Mouse (Mus musculus): ENCODE data around the gene Vsir. TPM values are rescaled to one million over a fixed set of nuclear protein-coding genes. Genes with fewer than 3 reads are reported as not detected.

Gene Vsir
- total RNA-seq, 2 experiments from 2014 or later = 5.8 to 6.4 TPM

- intact Hi-C loops (cut with DNase I) = no loop called here
- no peak for DNase-seq
Observed at GRCm38 (mm10) chr10:60353241-60354002, 6.8 kb downstream of the Vsir start.

GRCm38 (mm10) chr10:60354003-60354325 lies 7.3 kb downstream of the Vsir start:
- DNase-seq = no peak
- intact Hi-C loops (cut with DNase I) = no loop called here

GRCm38 (mm10) chr10:60354881-60355677 lies 8.4 kb downstream of the Vsir start:
- intact Hi-C loops (cut with DNase I) = no loop called here
- DNase-seq = no peak

- no peak for DNase-seq
- intact Hi-C loops (cut with DNase I) = no loop called here
Observed at GRCm38 (mm10) chr10:60357441-60357840, 10.8 kb downstream of the Vsir start.

- intact Hi-C loops (cut with DNase I) = no loop called here
- DNase-seq = no peak
Observed at GRCm38 (mm10) chr10:60357901-60358300, 11.2 kb downstream of the Vsir start.

- intact Hi-C loops (cut with DNase I) = no loop called here
- DNase-seq = no peak
Observed at GRCm38 (mm10) chr10:60358776-60359175, 12.1 kb downstream of the Vsir start.

- intact Hi-C loops (cut with DNase I) = no loop called here
- DNase-seq = no peak
Observed at GRCm38 (mm10) chr10:60361615-60362309, 15.1 kb downstream of the Vsir start.

GRCm38 (mm10) chr10:60362310-60362628 lies 15.6 kb downstream of the Vsir start:
- DNase-seq = peak; percentile 37
- intact Hi-C loops (cut with DNase I) = no loop called here

- intact Hi-C loops (cut with DNase I) = no loop called here
Observed at GRCm38 (mm10) chr10:60363426-60363825, 16.8 kb downstream of the Vsir start.

GRCm38 (mm10) chr10:60367145-60367544 lies 20.5 kb downstream of the Vsir start:
- intact Hi-C loops (cut with DNase I) = no loop called here
- no peak for DNase-seq

More at GRCm38 (mm10) chr10:60363426-60363825, 16.8 kb downstream of the Vsir start:
- DNase-seq = no peak

GRCm38 (mm10) chr10:60367904-60368303 lies 21.3 kb downstream of the Vsir start:
- no peak for DNase-seq
- intact Hi-C loops (cut with DNase I) = no loop called here

- DNase-seq = no peak
- intact Hi-C loops (cut with DNase I) = no loop called here
Observed at GRCm38 (mm10) chr10:60369405-60369804, 22.8 kb downstream of the Vsir start.

GRCm38 (mm10) chr10:60370098-60370497 lies 23.4 kb downstream of the Vsir start:
- intact Hi-C loops (cut with DNase I) = no loop called here
- DNase-seq = peak; percentile 74

- intact Hi-C loops (cut with DNase I) = no loop called here
- DNase-seq = peak; percentile 41
Observed at GRCm38 (mm10) chr10:60370601-60371061, 24.0 kb downstream of the Vsir start.

- intact Hi-C loops (cut with DNase I) = no loop called here
- no peak for DNase-seq
Observed at GRCm38 (mm10) chr10:60371596-60372386, 25.1 kb downstream of the Vsir start.

- no peak for DNase-seq
- intact Hi-C loops (cut with DNase I) = no loop called here
Observed at GRCm38 (mm10) chr10:60373543-60373936, 26.9 kb downstream of the Vsir start.

GRCm38 (mm10) chr10:60373937-60374578 lies 27.4 kb downstream of the Vsir start:
- intact Hi-C loops (cut with DNase I) = no loop called here
- no peak for DNase-seq

GRCm38 (mm10) chr10:60376704-60377103 lies 30.1 kb downstream of the Vsir start:
- intact Hi-C loops (cut with DNase I) = no loop called here
- peak; percentile 43 for DNase-seq

- intact Hi-C loops (cut with DNase I) = no loop called here
- DNase-seq = no peak
Observed at GRCm38 (mm10) chr10:60379419-60379957, 32.8 kb downstream of the Vsir start.

GRCm38 (mm10) chr10:60380229-60380628 lies 33.6 kb downstream of the Vsir start:
- intact Hi-C loops (cut with DNase I) = no loop called here
- DNase-seq = no peak
